Comparison of ENCODE assay signal across 19 mouse cellular contexts in the genomic region with DNA sequence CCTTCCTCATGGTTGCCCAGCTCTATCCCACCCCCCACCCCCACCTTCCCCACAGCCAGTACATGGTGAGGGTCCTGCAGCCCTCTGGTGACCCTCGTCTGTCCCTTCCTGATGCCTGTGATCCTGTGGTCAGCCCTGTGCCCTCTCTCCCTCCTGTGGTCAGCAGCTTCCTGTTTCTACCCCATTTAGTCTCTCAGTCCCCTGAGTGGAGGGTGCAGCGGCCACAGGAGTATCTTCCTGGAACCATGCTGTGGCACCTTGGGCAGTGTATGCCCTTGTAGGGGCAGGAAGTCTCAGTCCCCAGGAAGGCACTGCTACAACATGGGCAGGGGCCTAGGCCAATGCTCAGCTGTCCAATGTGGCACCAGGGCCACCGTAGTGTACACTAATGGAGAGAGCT. TPM values are rescaled to one million over a fixed set of nuclear protein-coding genes. Genes with fewer than 3 reads are reported as not detected.
DNase-seq lines count a peak whose midpoint lies in the region; ATAC-seq lines count a peak whose summit lies in the region.
"Had no signal": no experiment of that assay in that cellular context is flagged by ENCODE, and none has a peak within 500 bp of the region (broad histone marks: within the 10 kb centered on the region; RNA-seq: fewer than 3 reads in every experiment).

No protein-coding gene starts in this region.

- ATAC-seq in heart, embryonic 11.5 days (replicated peaks; ENCODE audit: insufficient number of reproducible peaks, low FRiP score, low TSS enrichment), result no peak
- no peak for ATAC-seq in liver, embryonic 16.5 days (ENCODE audit: low read depth)
- ATAC-seq in erythroid progenitor cell, adult 5-6 weeks (replicated peaks; ENCODE audit: low FRiP score, poor library complexity, severe bottlenecking), result no peak
- ATAC-seq: forebrain, embryonic 15.5 days; hindbrain, embryonic 16.5 days had no signal

- H3K9me3 ChIP-seq in heart, embryonic 11.5 days (replicated peaks; ENCODE audit: control insufficient read depth, low read length), result no peaks in the 10 kb centered on the region
- no peaks in the 10 kb centered on the region for H3K9me3 ChIP-seq in liver, embryonic 16.5 days (replicated peaks; ENCODE audit: control insufficient read depth, low read length)
- H3K9me3 ChIP-seq: embryonic facial prominence, embryonic 15.5 days; forebrain, embryonic 15.5 days; stomach, embryonic 15.5 days had no signal

- WGBS in heart, embryonic 11.5 days (ENCODE audit: insufficient replicate concordance), result 49% methylated on average over 3 of the region's 3 CpGs
- WGBS in liver, embryonic 16.5 days (ENCODE audit: insufficient replicate concordance), result 26% methylated on average over 3 of the region's 3 CpGs

- 0 out of 2 replicates have a peak overlapping the region, but pooled peaks have one; percentile 39 for H3K9ac ChIP-seq in heart, embryonic 11.5 days (ENCODE audit: low read depth, low read length)
- H3K9ac ChIP-seq in liver, embryonic 16.5 days (ENCODE audit: low read depth, low read length), result no peak overlapping the region
- H3K9ac ChIP-seq: embryonic facial prominence, embryonic 15.5 days; forebrain, embryonic 15.5 days; stomach, embryonic 15.5 days had no signal

- no peak overlapping the region for H3K27ac ChIP-seq in heart, embryonic 11.5 days (ENCODE audit: low read depth, low read length)
- peak overlapping the region; percentile 33; the same call in 1 of the 2 replicates for H3K27ac ChIP-seq in liver, embryonic 16.5 days (ENCODE audit: low read length)
- H3K27ac ChIP-seq: embryonic facial prominence, embryonic 15.5 days; forebrain, embryonic 15.5 days; macrophage; stomach, embryonic 15.5 days had no signal

- no peak overlapping the region for H3K4me2 ChIP-seq in heart, embryonic 11.5 days
- H3K4me2 ChIP-seq in liver, embryonic 16.5 days (ENCODE audit: low read depth, low read length), result no peak overlapping the region
- H3K4me2 ChIP-seq: embryonic facial prominence, embryonic 15.5 days; forebrain, embryonic 15.5 days; stomach, embryonic 15.5 days had no signal

- H3K4me3 ChIP-seq in heart, embryonic 11.5 days (ENCODE audit: low read depth, low read length), result no peak overlapping the region
- H3K4me3 ChIP-seq in liver, embryonic 16.5 days (ENCODE audit: low read depth, low read length), result no peak overlapping the region
- H3K4me3 ChIP-seq: embryonic facial prominence, embryonic 15.5 days; forebrain, embryonic 15.5 days; stomach, embryonic 15.5 days had no signal

- no peak for DNase-seq in heart, adult 9 months (ENCODE audit: low spot score in 2 of 2)
- DNase-seq in spleen, postnatal 36 days (ENCODE audit: low spot score in 2 of 2), result peak; percentile 54 to 63
- no peak for DNase-seq in spleen, postnatal 4 days (ENCODE audit: low spot score in 2 of 2)
- no peak for DNase-seq in kidney, postnatal 36 days
- DNase-seq in adrenal gland, postnatal 14 days, result no peak
- DNase-seq: cerebellum, adult 11-12 months; gastrocnemius, postnatal 10 days; kidney, adult 8-10 months; thymus, postnatal 25 days had no signal

- no peaks in the 10 kb centered on the region for H3K36me3 ChIP-seq in heart, embryonic 11.5 days (ENCODE audit: control insufficient read depth, insufficient read depth, low read length)
- H3K36me3 ChIP-seq in liver, embryonic 16.5 days (ENCODE audit: control insufficient read depth, insufficient read depth), result no peaks in the 10 kb centered on the region
- H3K36me3 ChIP-seq: embryonic facial prominence, embryonic 15.5 days; forebrain, embryonic 15.5 days; stomach, embryonic 15.5 days had no signal

- H3K4me1 ChIP-seq in heart, embryonic 11.5 days (ENCODE audit: control insufficient read depth, insufficient read depth, low read length), result peaks cover 12% of the 10 kb centered on the region
- peaks cover 18% of the 10 kb centered on the region for H3K4me1 ChIP-seq in liver, embryonic 16.5 days (ENCODE audit: control insufficient read depth, low read depth, low read length)
- H3K4me1 ChIP-seq: forebrain, embryonic 15.5 days had no signal

- peaks cover 10% of the 10 kb centered on the region for H3K27me3 ChIP-seq in heart, embryonic 11.5 days (ENCODE audit: control insufficient read depth, insufficient read depth, low read length)
- H3K27me3 ChIP-seq in liver, embryonic 16.5 days (ENCODE audit: control insufficient read depth, insufficient read depth, low read depth, low read length), result no peaks in the 10 kb centered on the region
- H3K27me3 ChIP-seq: embryonic facial prominence, embryonic 15.5 days; forebrain, embryonic 15.5 days; stomach, embryonic 15.5 days had no signal

RNA-seq across cellular contexts. Expression of a gene that starts 9.0 kb away (rescaled TPM):
- polyA plus RNA-seq in heart, embryonic 11.5 days (2014; fragmentation: Nextera tagmentation; extraction: Ambion mirVana), result 15.4 and 16.0 TPM in 2 replicates
- polyA plus RNA-seq in liver, embryonic 16.5 days (2015; fragmentation: Nextera tagmentation; extraction: Ambion mirVana), result 17.3 and 22.5 TPM in 2 replicates
- total RNA-seq in adrenal gland, postnatal 14 days (2021), result 39.7 and 55.7 TPM in 2 replicates
- total RNA-seq in erythroid progenitor cell, adult 5-6 weeks (2015; ENCODE audit: low replicate concordance), result 15.1 and 20.1 TPM in 2 replicates
- total RNA-seq in erythroid progenitor cell, adult 5-6 weeks (2017; ENCODE audit: low replicate concordance), result 10.6 and 12.7 TPM in 2 replicates

RNA-seq across cellular contexts. Expression of a gene that starts 40.0 kb away (rescaled TPM):
- 44.4 and 48.9 TPM in 2 replicates for polyA plus RNA-seq in heart, embryonic 11.5 days (2014; fragmentation: Nextera tagmentation; extraction: Ambion mirVana)
- 128 and 142 TPM in 2 replicates for polyA plus RNA-seq in liver, embryonic 16.5 days (2015; fragmentation: Nextera tagmentation; extraction: Ambion mirVana)
- total RNA-seq in adrenal gland, postnatal 14 days (2021), result 20.2 and 77.9 TPM in 2 replicates
- 73.9 and 101 TPM in 2 replicates for total RNA-seq in erythroid progenitor cell, adult 5-6 weeks (2015; ENCODE audit: low replicate concordance)
- 37.4 and 52.9 TPM in 2 replicates for total RNA-seq in erythroid progenitor cell, adult 5-6 weeks (2017; ENCODE audit: low replicate concordance)

RNA-seq across cellular contexts. Expression of a gene that starts 53.8 kb away (rescaled TPM):
- polyA plus RNA-seq in heart, embryonic 11.5 days (2014; fragmentation: Nextera tagmentation; extraction: Ambion mirVana), result 0.89 TPM in 1 of 2 replicates, not detected in the other
- polyA plus RNA-seq in liver, embryonic 16.5 days (2015; fragmentation: Nextera tagmentation; extraction: Ambion mirVana), result 4.0 TPM in 1 of 2 replicates, not detected in the other
- total RNA-seq in adrenal gland, postnatal 14 days (2021), result not detected in 2 replicates
- total RNA-seq in erythroid progenitor cell, adult 5-6 weeks (2015; ENCODE audit: low replicate concordance), result not detected in 2 replicates
- total RNA-seq in erythroid progenitor cell, adult 5-6 weeks (2017; ENCODE audit: low replicate concordance), result 4.2 TPM in 1 of 2 replicates, not detected in the other
- total RNA-seq: MEL had no signal
- polyA plus RNA-seq: forebrain, embryonic 15.5 days; large intestine, adult 2 months; macrophage had no signal

RNA-seq across cellular contexts. Expression of a gene that starts 54.8 kb away (rescaled TPM):
- 13.7 and 18.9 TPM in 2 replicates for polyA plus RNA-seq in heart, embryonic 11.5 days (2014; fragmentation: Nextera tagmentation; extraction: Ambion mirVana)
- 7.2 and 7.6 TPM in 2 replicates for polyA plus RNA-seq in liver, embryonic 16.5 days (2015; fragmentation: Nextera tagmentation; extraction: Ambion mirVana)
- 16.6 and 21.5 TPM in 2 replicates for total RNA-seq in adrenal gland, postnatal 14 days (2021)
- 1.4 and 5.9 TPM in 2 replicates for total RNA-seq in erythroid progenitor cell, adult 5-6 weeks (2015; ENCODE audit: low replicate concordance)
- total RNA-seq in erythroid progenitor cell, adult 5-6 weeks (2017; ENCODE audit: low replicate concordance), result 0.64 and 8.4 TPM in 2 replicates

Comparison
In these comparisons a context has a peak if more than half of its experiments do, and no peak if none do; other contexts are left out.
1. DNase-seq: peak in spleen, postnatal 36 days (2 of 2); none in heart, adult 9 months (0 of 2), spleen, postnatal 4 days (0 of 2), kidney, postnatal 36 days (0 of 2) and adrenal gland, postnatal 14 days (single experiment).